Mouse (Mus musculus) left cerebral cortex, adult 18-20 months (tissue): ENCODE results near the gene Cldn3. TPM values are rescaled to one million over a fixed set of nuclear protein-coding genes. Genes with fewer than 3 reads are reported as not detected.
A peak's percentile ranks its signal among the peaks of the same experiment; 100 is the strongest.

Experiments
- DNase-seq, 2 experiments: peaks; one replicate each; pipeline ENCODE4 v3.0.0; 2021 to 2022; ENCODE audit warnings: low spot score in 2 of 2, mixed read lengths in 1 of 2
- total RNA-seq, 2 experiments: library from RNA; stranded (reverse); gene quantifications; 2 replicates each; pipeline ENCODE4 v1.2.3; 2021

Cldn3 gene
- total RNA-seq, 2 experiments from 2014 or later, result 0.49 TPM; not detected in 1

DNA sequence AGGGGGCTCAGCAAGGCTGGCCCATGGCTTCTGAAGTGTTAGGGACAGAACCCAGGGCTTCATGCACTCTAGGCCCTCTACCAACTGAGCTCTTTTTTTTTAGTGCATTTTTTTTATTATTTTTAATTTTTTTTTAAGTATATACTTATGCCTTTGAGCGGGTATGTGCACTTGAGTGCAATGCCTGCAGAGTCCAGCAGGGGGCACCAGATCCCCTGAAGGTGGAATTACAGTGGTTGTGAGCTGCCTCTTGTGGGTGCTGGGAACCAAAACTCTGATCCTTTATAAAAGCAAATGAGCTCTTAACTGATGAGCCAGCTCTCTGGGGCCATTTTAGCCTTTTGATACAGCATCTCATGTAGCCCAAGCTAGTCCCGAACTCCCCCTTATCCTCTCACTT lies 48.6 kb downstream of the Cldn3 start:
- no peak for DNase-seq

DNA sequence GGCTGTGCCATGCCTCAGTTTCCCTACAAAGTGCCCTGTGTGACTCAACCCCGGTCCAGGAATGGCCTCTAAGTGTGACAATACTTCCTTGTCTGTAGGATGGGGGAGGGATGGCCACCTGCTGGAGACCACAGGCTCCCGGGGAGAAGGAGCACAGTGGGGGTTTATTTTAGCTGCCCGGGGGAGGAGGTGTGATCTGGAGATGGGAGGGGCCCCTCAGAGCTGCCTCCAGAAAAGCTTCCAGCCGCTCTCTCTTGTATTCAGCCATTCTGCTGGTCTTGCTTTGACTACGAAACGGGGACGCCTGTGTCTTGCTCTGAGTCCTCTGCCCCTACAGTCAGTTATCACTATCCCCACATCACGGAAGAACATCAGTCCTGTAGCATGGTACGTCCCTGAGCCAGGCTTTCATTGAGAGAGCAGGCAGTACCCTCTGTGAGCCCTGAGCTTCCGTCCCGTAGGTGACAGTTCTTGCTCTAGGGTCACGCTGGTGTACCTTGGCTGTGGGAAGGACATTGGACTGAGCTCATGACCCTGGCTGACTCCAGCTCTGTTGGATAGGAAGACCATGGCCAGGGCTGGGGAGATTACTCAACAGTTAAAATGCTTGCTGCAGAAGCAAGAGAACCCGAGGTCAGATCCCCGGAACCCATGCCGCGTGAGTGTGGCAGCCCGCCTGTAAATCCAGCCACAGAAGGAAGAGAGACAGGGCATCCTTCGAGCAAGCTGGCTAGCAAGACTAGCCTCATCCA lies 49.8 kb downstream of the Cldn3 start:
- DNase-seq, result peak; percentile 72 to 78

Other genes starting within 250 kb of the Cldn3 start
- gene Eln, start 238.9 kb upstream of the Cldn3 start, total RNA-seq, result 1 to 10 TPM; 7.3 to 7.5 TPM
- gene Tmem270, start 79.5 kb upstream of the Cldn3 start, total RNA-seq, result not detected
- gene Cldn13, start 70.7 kb upstream of the Cldn3 start, total RNA-seq, result not detected
- gene Mettl27, start 53.8 kb upstream of the Cldn3 start, total RNA-seq, result 1 to 10 TPM; 7.4 to 9.7 TPM
- gene Cldn4, start 39.3 kb upstream of the Cldn3 start, total RNA-seq, result not detected
- gene Abhd11, start 22.9 kb downstream of the Cldn3 start, total RNA-seq, result 10 to 100 TPM; 34.3 to 38.1 TPM
- 100 to 1,000 TPM; 309 to 311 TPM for gene Stx1a, start 37.3 kb downstream of the Cldn3 start, total RNA-seq
- gene Dnajc30, start 78.0 kb downstream of the Cldn3 start, total RNA-seq, result 10 to 100 TPM; 40.6 to 44.5 TPM
- gene Bud23, start 78.7 kb downstream of the Cldn3 start, total RNA-seq, result 10 to 100 TPM; 43.9 to 54.1 TPM
- 10 to 100 TPM; 30.8 to 32.9 TPM for gene Vps37d, start 92.1 kb downstream of the Cldn3 start, total RNA-seq
- gene Mlxipl, start 103.7 kb downstream of the Cldn3 start, total RNA-seq, result 1 to 10 TPM; 3.2 to 4.4 TPM
- gene Tbl2, start 163.4 kb downstream of the Cldn3 start, total RNA-seq, result 10 to 100 TPM; 24.9 to 26.9 TPM
- gene Bcl7b, start 182.1 kb downstream of the Cldn3 start, total RNA-seq, result 10 to 100 TPM; 56.0 to 57.9 TPM
- 10 to 100 TPM; 78.1 to 79.2 TPM for gene Baz1b, start 201.1 kb downstream of the Cldn3 start, total RNA-seq